ENCODE assay signal across 22 mouse cellular contexts in the genomic region with DNA sequence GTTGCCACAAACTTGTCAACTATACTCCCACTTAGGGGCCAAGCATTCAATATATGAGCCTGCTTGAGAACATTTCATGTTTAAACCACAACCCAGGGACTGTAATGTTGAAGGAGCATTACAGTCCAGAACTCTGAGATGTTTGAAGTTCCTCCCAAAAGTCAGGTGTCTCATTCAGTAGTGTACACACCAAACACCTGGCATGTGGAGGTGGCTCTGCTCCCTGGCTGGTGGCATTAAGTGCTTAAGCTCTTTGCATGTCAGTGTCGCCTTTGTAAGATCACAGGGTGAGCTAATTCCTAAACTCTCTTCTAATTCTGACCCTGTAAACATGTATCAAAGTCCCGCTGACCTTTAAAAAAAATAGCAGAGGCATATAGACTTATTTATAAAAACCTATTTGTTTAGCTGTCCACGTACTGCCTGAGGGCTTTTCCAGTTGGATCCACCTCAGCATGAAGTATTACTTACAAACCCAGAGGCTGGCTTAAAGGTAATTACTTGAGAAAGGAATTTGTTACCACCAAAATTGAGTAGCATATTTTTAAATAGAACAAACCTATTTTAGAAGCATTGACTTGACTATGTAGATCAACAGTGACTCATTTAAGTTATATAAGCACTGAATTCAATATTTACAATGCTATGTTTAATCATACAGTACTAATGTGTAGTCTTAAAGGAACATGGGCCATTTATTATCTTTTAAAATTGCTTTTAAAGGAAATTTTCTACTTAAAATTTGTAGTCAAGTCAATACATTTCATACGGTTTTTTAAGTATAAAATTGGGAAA.
"Had no signal": no experiment of that assay in that cellular context is flagged by ENCODE, and none has a peak within 500 bp of the region (broad histone marks: within the 10 kb centered on the region; RNA-seq: fewer than 3 reads in every experiment).

No protein-coding gene starts in this region.

- ATAC-seq: liver, postnatal 0 days had no signal

- H3K36me3 ChIP-seq: kidney, embryonic 15.5 days; limb, embryonic 12.5 days; limb, embryonic 15.5 days; lung, embryonic 15.5 days; midbrain, embryonic 10.5 days; neural tube, embryonic 12.5 days; neural tube, embryonic 15.5 days had no signal

- H3K27me3 ChIP-seq: kidney, embryonic 15.5 days; limb, embryonic 12.5 days; limb, embryonic 15.5 days; lung, embryonic 15.5 days; megakaryocyte, embryonic 14.5 days; neural tube, embryonic 12.5 days; neural tube, embryonic 15.5 days had no signal

- H3K4me2 ChIP-seq: kidney, embryonic 15.5 days; limb, embryonic 12.5 days; limb, embryonic 15.5 days; liver, embryonic 11.5 days; lung, embryonic 15.5 days; neural tube, embryonic 12.5 days; neural tube, embryonic 15.5 days had no signal

- H3K27ac ChIP-seq: kidney, embryonic 15.5 days; limb, embryonic 12.5 days; limb, embryonic 15.5 days; liver, embryonic 14.5 days; lung, embryonic 15.5 days; midbrain, embryonic 10.5 days; neural tube, embryonic 12.5 days; neural tube, embryonic 15.5 days had no signal

- H3K4me3 ChIP-seq: kidney, embryonic 15.5 days; limb, embryonic 12.5 days; limb, embryonic 15.5 days; lung, embryonic 15.5 days; megakaryocyte, embryonic 14.5 days; midbrain, embryonic 10.5 days; neural tube, embryonic 12.5 days; neural tube, embryonic 15.5 days had no signal

- H3K4me1 ChIP-seq: kidney, embryonic 15.5 days; limb, embryonic 12.5 days; limb, embryonic 15.5 days; lung, embryonic 15.5 days; megakaryocyte, embryonic 14.5 days; midbrain, embryonic 10.5 days; neural tube, embryonic 12.5 days; neural tube, embryonic 15.5 days had no signal

- DNase-seq: kidney, adult 11 months; kidney, adult 8-10 months; kidney, postnatal 10 days; kidney, postnatal 4 days; left cerebral cortex, postnatal 4 days; liver, postnatal 0 days; midbrain, embryonic 14.5 days; right cerebral cortex, adult 18-20 months; right cerebral cortex, postnatal 14 days; right cerebral cortex, postnatal 4 days; thymus, adult 18-20 months; thymus, postnatal 36 days had no signal

- H3K9me3 ChIP-seq: kidney, embryonic 15.5 days; limb, embryonic 12.5 days; limb, embryonic 15.5 days; lung, embryonic 15.5 days; megakaryocyte, embryonic 14.5 days; midbrain, embryonic 10.5 days; neural tube, embryonic 12.5 days; neural tube, embryonic 15.5 days had no signal

- H3K9ac ChIP-seq: kidney, embryonic 15.5 days; limb, embryonic 12.5 days; limb, embryonic 15.5 days; liver, embryonic 14.5 days; liver, postnatal 0 days; lung, embryonic 15.5 days; neural tube, embryonic 12.5 days; neural tube, embryonic 15.5 days had no signal
